Comparison of ENCODE assay signal across 8 mouse cellular contexts in genomic region chr11:83115138-83115537, GRCm38 (mm10). TPM values are rescaled to one million over a fixed set of nuclear protein-coding genes. Genes with fewer than 3 reads are reported as not detected.
DNase-seq lines count a peak whose midpoint lies in the region; ATAC-seq lines count a peak whose summit lies in the region.

No protein-coding gene starts in this region.

- DNase-seq in cerebellum, postnatal 10 days, result peak; percentile 42 to 51
- no peak for DNase-seq in cerebellum, adult 18-20 months
- peak; percentile 9 to 41 for DNase-seq in left cerebral cortex, adult 18-20 months (ENCODE audit: low spot score in 2 of 2)
- DNase-seq in left cerebral cortex, postnatal 36 days (ENCODE audit: low spot score in 2 of 2), result no peak
- DNase-seq in Muller cell, postnatal 12 days (ENCODE audit: inconsistent ontology term), result no peak

- peak; percentile 42 for ATAC-seq in granulocyte monocyte progenitor cell, adult 5-6 weeks (replicated peaks; ENCODE audit: poor library complexity, severe bottlenecking)
- peak; percentile 36; the same call in 1 of the 2 replicates for ATAC-seq in neutrophil, adult 5-6 weeks (ENCODE audit: extremely low read depth, insufficient number of reproducible peaks, low FRiP score, poor library complexity, severe bottlenecking)
- no peak for ATAC-seq in megakaryocyte-erythroid progenitor cell, adult 5-6 weeks (replicated peaks; ENCODE audit: low FRiP score, low TSS enrichment, poor library complexity, severe bottlenecking)

- intact Hi-C loops in left cerebral cortex, postnatal 36 days (cut with DNase I), result no loop called here

RNA-seq across cellular contexts. Expression of gene Slfn1, which starts 1.5 kb away (rescaled TPM):
- total RNA-seq in left cerebral cortex, adult 18-20 months (2021), result not detected
- not detected for total RNA-seq in left cerebral cortex, postnatal 36 days (2021)
- 0.30 TPM in 1 of 2 replicates, not detected in the other for total RNA-seq in granulocyte monocyte progenitor cell, adult 5-6 weeks (2014; fragmentation: Nextera tagmentation)
- 3.1 and 3.8 TPM in 2 replicates for total RNA-seq in granulocyte monocyte progenitor cell, adult 5-6 weeks (2017)
- total RNA-seq in neutrophil, adult 5-6 weeks (2017), result 691 and 728 TPM in 2 replicates
- total RNA-seq in megakaryocyte-erythroid progenitor cell, adult 5-6 weeks (2014; fragmentation: Nextera tagmentation), result 0.64 TPM in 1 of 2 replicates, not detected in the other
- 0.23 and 2.5 TPM in 2 replicates for total RNA-seq in megakaryocyte-erythroid progenitor cell, adult 5-6 weeks (2017)

RNA-seq across cellular contexts. Expression of gene Slfn2, which starts 50.2 kb away (rescaled TPM):
- 1 to 10 TPM in 1 of 2 experiments, under 1 TPM in 1; 0.80 to 1.8 TPM for total RNA-seq in left cerebral cortex, adult 18-20 months (2021)
- 1 to 10 TPM; 1.1 to 1.8 TPM for total RNA-seq in left cerebral cortex, postnatal 36 days (2021)
- 8.3 and 11.4 TPM in 2 replicates for total RNA-seq in granulocyte monocyte progenitor cell, adult 5-6 weeks (2014; fragmentation: Nextera tagmentation)
- 30.2 and 43.3 TPM in 2 replicates for total RNA-seq in granulocyte monocyte progenitor cell, adult 5-6 weeks (2017)
- 1,322 and 1,334 TPM in 2 replicates for total RNA-seq in neutrophil, adult 5-6 weeks (2017)
- 0.66 and 3.7 TPM in 2 replicates for total RNA-seq in megakaryocyte-erythroid progenitor cell, adult 5-6 weeks (2014; fragmentation: Nextera tagmentation)
- 1.4 and 8.3 TPM in 2 replicates for total RNA-seq in megakaryocyte-erythroid progenitor cell, adult 5-6 weeks (2017)

RNA-seq across cellular contexts. Expression of gene Slfn4, which starts 59.8 kb away (rescaled TPM):
- not detected for total RNA-seq in left cerebral cortex, adult 18-20 months (2021)
- total RNA-seq in left cerebral cortex, postnatal 36 days (2021), result not detected
- total RNA-seq in granulocyte monocyte progenitor cell, adult 5-6 weeks (2014; fragmentation: Nextera tagmentation), result 1.5 and 2.8 TPM in 2 replicates
- 6.4 and 7.2 TPM in 2 replicates for total RNA-seq in granulocyte monocyte progenitor cell, adult 5-6 weeks (2017)
- total RNA-seq in neutrophil, adult 5-6 weeks (2017), result 903 and 944 TPM in 2 replicates
- 2.2 TPM in 1 of 2 replicates, not detected in the other for total RNA-seq in megakaryocyte-erythroid progenitor cell, adult 5-6 weeks (2014; fragmentation: Nextera tagmentation)
- total RNA-seq in megakaryocyte-erythroid progenitor cell, adult 5-6 weeks (2017), result 0.19 and 0.28 TPM in 2 replicates

Comparison
In these comparisons a context has a peak if more than half of its experiments do, and no peak if none do; other contexts are left out.
1. DNase-seq: peak in cerebellum, postnatal 10 days (2 of 2) and left cerebral cortex, adult 18-20 months (2 of 2); none in cerebellum, adult 18-20 months (0 of 2), left cerebral cortex, postnatal 36 days (0 of 2) and Muller cell, postnatal 12 days (single experiment).
2. RNA of gene Slfn1, which starts 1.5 kb away (total RNA-seq): 691 to 728 TPM in neutrophil, adult 5-6 weeks; 0.30 to 3.8 TPM in granulocyte monocyte progenitor cell, adult 5-6 weeks, 0.23 to 2.5 TPM in megakaryocyte-erythroid progenitor cell, adult 5-6 weeks, not detected in left cerebral cortex, adult 18-20 months and not detected in left cerebral cortex, postnatal 36 days; every median in the first group is over 100 times any median in the second.
3. RNA of gene Slfn2, which starts 50.2 kb away (total RNA-seq): 1,322 to 1,334 TPM in neutrophil, adult 5-6 weeks; 8.3 to 43.3 TPM in granulocyte monocyte progenitor cell, adult 5-6 weeks, 0.66 to 8.3 TPM in megakaryocyte-erythroid progenitor cell, adult 5-6 weeks, 1.1 to 1.8 TPM in left cerebral cortex, postnatal 36 days and 0.80 to 1.8 TPM in left cerebral cortex, adult 18-20 months; every median in the first group is over 10 times any median in the second.
4. RNA of gene Slfn4, which starts 59.8 kb away (total RNA-seq): 903 to 944 TPM in neutrophil, adult 5-6 weeks; 1.5 to 7.2 TPM in granulocyte monocyte progenitor cell, adult 5-6 weeks, 0.19 to 2.2 TPM in megakaryocyte-erythroid progenitor cell, adult 5-6 weeks, not detected in left cerebral cortex, postnatal 36 days and not detected in left cerebral cortex, adult 18-20 months; every median in the first group is over 100 times any median in the second.